Mouse (Mus musculus) inflammation-experienced regulatory T-cells (primary cell): ENCODE measurements around the gene Etfdh. TPM values are rescaled to one million over a fixed set of nuclear protein-coding genes. Genes with fewer than 3 reads are reported as not detected.

Source experiments
- polyA plus RNA-seq, 2 experiments: library from polyadenylated mRNA; unstranded; fragments of 100-300 nt; shearing (Covaris generic); gene quantifications; one replicate each; pipeline ENCODE4 v1.2.1; 2017

The Etfdh gene
- 10 to 100 TPM; 36.1 to 36.3 TPM for polyA plus RNA-seq

GRCm38 (mm10) chr3:79629416-79629730 is at the start of gene Etfdh:
TSS of gene Etfdh (minus strand) at chr3:79629500.

DNA sequence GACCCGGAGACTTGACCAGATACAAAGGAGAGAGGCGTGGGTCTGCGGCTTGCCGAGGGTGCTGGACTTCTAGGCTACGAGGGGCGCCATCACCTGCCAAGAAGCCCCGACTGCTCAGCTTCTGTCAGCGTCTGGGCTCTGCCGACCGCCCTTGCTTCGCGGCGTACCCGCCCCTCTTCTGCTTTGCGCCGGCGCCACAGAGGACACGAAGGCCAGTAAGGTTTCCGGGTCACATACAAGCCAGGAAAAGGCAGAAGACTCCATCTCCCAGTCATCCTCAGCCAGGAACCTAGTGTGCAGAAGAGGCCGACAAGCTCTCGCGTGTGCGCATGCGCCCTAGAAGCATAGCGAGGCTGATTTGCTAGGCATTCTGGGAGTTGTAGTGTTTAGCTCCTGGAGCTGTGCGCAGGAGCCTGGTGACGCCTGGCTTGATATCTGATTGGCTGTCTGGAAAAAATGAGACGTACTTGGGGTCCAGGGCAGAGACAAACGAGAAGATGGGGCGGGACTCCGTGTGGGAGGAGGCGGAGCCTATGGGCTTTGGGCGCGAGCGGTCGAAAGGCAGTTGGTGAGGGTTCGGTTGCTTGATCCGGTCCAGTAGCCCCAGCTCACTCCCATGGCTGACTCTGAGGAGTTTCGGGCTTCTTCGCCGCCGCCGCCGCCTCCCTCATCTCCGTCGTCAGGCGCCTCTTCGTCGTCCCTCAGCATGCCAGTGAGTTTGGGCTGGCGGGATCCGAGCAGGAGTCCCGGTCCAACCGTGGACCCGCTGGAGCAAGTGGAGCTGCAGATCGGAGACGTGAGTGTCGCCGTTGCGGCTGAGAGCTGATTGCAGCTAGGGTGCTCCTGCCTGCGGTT is 512 bp downstream of the Etfdh start, which contains the start of gene 4930579G24Rik:
Gene 4930579G24Rik (plus strand): TSS at position 519 of the 855 bp plus-strand sequence.

GRCm38 (mm10) chr3:79590863-79591792 is 38.2 kb downstream of the Etfdh start, which contains the start of gene Ppid:
TSS of gene Ppid (plus strand) at chr3:79591342.

GRCm38 (mm10) chr3:79567703-79568362 is 61.5 kb downstream of the Etfdh start, which contains the start of gene Fnip2:
TSS of gene Fnip2 (minus strand) at chr3:79567796.

Other genes with a start within 250 kb of the Etfdh start
- 1 to 10 TPM; 1.1 to 1.5 TPM for gene Fnip2, start 61.7 kb downstream of the Etfdh start, polyA plus RNA-seq
- gene Ppid, start 38.2 kb downstream of the Etfdh start, polyA plus RNA-seq = 100 to 1,000 TPM in 1 of 2 experiments, 10 to 100 TPM in 1; 95.6 to 125 TPM
- gene 4930579G24Rik, start 421 bp downstream of the Etfdh start, polyA plus RNA-seq = 1 to 10 TPM; 5.5 to 6.8 TPM
- gene Rxfp1, start 108.4 kb upstream of the Etfdh start, polyA plus RNA-seq = under 1 TPM; 0.31 to 0.41 TPM
- gene Tmem144, start 223.3 kb upstream of the Etfdh start, polyA plus RNA-seq = 1 to 10 TPM in 1 of 2 experiments, under 1 TPM in 1; 0.33 to 2.3 TPM